In the genomic region with DNA sequence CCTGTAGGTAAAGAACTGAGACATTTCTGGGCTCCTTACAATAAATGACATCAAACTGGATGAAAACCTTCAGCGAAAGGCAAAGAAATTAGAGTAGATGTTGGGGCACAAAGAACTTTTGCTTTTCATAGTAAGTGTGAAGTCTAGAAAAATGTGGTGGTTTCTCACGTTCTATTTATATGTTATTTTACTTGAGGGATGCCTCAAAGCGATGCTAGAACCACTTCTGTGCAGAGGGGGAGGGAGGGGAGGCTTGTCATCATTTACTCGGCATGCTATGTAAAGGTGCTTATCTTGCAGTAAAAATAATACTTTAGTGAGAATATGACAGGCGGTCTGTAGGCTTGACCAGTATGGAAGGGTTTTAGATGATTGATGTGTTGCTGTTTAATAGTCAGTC, we compare ENCODE assay signal across 16 mouse cellular contexts.
"Had no signal": no experiment of that assay in that cellular context is flagged by ENCODE, and none has a peak within 500 bp of the region (broad histone marks: within the 10 kb centered on the region; RNA-seq: fewer than 3 reads in every experiment).

No protein-coding gene starts in this region.

- DNase-seq: kidney, postnatal 25 days; layer of hippocampus, adult 9-11 months; lung, embryonic 14.5 days; lung, postnatal 10 days; lung, postnatal 4 days; midbrain, embryonic 14.5 days; right cerebral cortex, postnatal 4 days; spleen, adult 18-20 months; thymus, adult 18-20 months; thymus, postnatal 14 days had no signal

- H3K27me3 ChIP-seq: liver, embryonic 15.5 days; neural tube, embryonic 15.5 days had no signal

- H3K4me3 ChIP-seq: limb, embryonic 10.5 days; liver, embryonic 15.5 days; midbrain, embryonic 10.5 days; myocyte; neural tube, embryonic 15.5 days had no signal

- H3K9me3 ChIP-seq: limb, embryonic 10.5 days; liver, embryonic 15.5 days; midbrain, embryonic 10.5 days; neural tube, embryonic 15.5 days had no signal

- H3K36me3 ChIP-seq: limb, embryonic 10.5 days; liver, embryonic 15.5 days; neural tube, embryonic 15.5 days had no signal

- H3K4me2 ChIP-seq: liver, embryonic 11.5 days; liver, embryonic 15.5 days; lung, embryonic 14.5 days; neural tube, embryonic 15.5 days had no signal

- H3K27ac ChIP-seq: limb, embryonic 10.5 days; liver, embryonic 15.5 days; midbrain, embryonic 10.5 days; neural tube, embryonic 15.5 days had no signal

- H3K9ac ChIP-seq: liver, embryonic 15.5 days; lung, embryonic 14.5 days; neural tube, embryonic 15.5 days had no signal

- H3K4me1 ChIP-seq: liver, embryonic 15.5 days had no signal
